Mouse (Mus musculus) MEL (cell line): ENCODE results near the gene Axin2. TPM values are rescaled to one million over a fixed set of nuclear protein-coding genes. Genes with fewer than 3 reads are reported as not detected.

Experiments used
- DNase-seq: peaks from one replicate; pipeline ENCODE4 v3.0.0; 2011; ENCODE audit warnings: low read depth, low spot score
- H3K27ac ChIP-seq: 2 replicates; pipeline ENCODE4 v1.5.1; 2012; ENCODE audit warnings: low read depth, mild to moderate bottlenecking, control low read depth, low read length, moderate library complexity; ENCODE audit not compliant: control insufficient read depth
- H3K27me3 ChIP-seq, 2 experiments: fragments of 150-350 bp in 1 of 2; sonication (generic) in 1 of 2; 2 replicates each; pipeline ENCODE4 v1.6.1; 2012; ENCODE audit warnings: low read length in 2 of 2, mild to moderate bottlenecking in 2 of 2, improper control_type of control experiment in 1 of 2, moderate library complexity in 1 of 2; ENCODE audit not compliant: insufficient read depth in 2 of 2, control insufficient read depth in 1 of 2
- H3K36me3 ChIP-seq, 2 experiments: 2 replicates each; pipeline ENCODE4 v1.6.1; 2012 to 2014; ENCODE audit warnings: low read length in 2 of 2, improper control_type of control experiment in 1 of 2, inconsistent platforms in 1 of 2, mild to moderate bottlenecking in 1 of 2; ENCODE audit not compliant: insufficient read depth in 2 of 2, control insufficient read depth in 1 of 2
- H3K4me1 ChIP-seq, 2 experiments: fragments of 150-350 bp in 1 of 2; sonication (generic) in 1 of 2; 2 replicates each; pipeline ENCODE4 v1.6.1; 2012; ENCODE audit warnings: low read length in 2 of 2, improper control_type of control experiment in 1 of 2, mild to moderate bottlenecking in 1 of 2; ENCODE audit not compliant: insufficient read depth in 2 of 2, control insufficient read depth in 1 of 2
- H3K4me3 ChIP-seq, 2 experiments: fragments of 150-350 bp in 1 of 2; sonication (generic) in 1 of 2; 2 replicates each; pipeline ENCODE4 v1.5.1; 2012; ENCODE audit warnings: low read depth in 2 of 2, low read length in 2 of 2, mild to moderate bottlenecking in 2 of 2, moderate library complexity in 2 of 2, control low read depth in 1 of 2, improper control_type of control experiment in 1 of 2; ENCODE audit not compliant: control insufficient read depth in 1 of 2, insufficient read depth in 1 of 2
- H3K79me2 ChIP-seq: 2 replicates; pipeline ENCODE4 v1.6.1; 2012; ENCODE audit warnings: mild to moderate bottlenecking, low read length, moderate library complexity; ENCODE audit not compliant: control insufficient read depth, poor library complexity, insufficient read depth
- H3K9ac ChIP-seq: 2 replicates; pipeline ENCODE4 v1.6.1; 2012; ENCODE audit warnings: low read depth, mild to moderate bottlenecking, control low read depth, low read length, moderate library complexity; ENCODE audit not compliant: control insufficient read depth, poor library complexity, severe bottlenecking
- H3K9me3 ChIP-seq: fragments of 150-350 bp; sonication (generic); replicated peaks from 2 replicates; pipeline ENCODE4 v1.6.1; 2012; ENCODE audit warnings: mild to moderate bottlenecking, low read length, improper control_type of control experiment, moderate library complexity; ENCODE audit not compliant: insufficient read depth
- BHLHE40 ChIP-seq: IDR thresholded peaks from 2 replicates; pipeline ENCODE4 v1.6.1; 2012; ENCODE audit warnings: low read depth, mild to moderate bottlenecking, inconsistent platforms, low read length, improper control_type of control experiment, borderline replicate concordance
- E2F4 ChIP-seq: IDR thresholded peaks from 2 replicates; pipeline ENCODE4 v1.6.1; 2011; ENCODE audit warnings: low read depth, low read length, improper control_type of control experiment, borderline replicate concordance
- EP300 ChIP-seq, 2 experiments: IDR thresholded peaks; 2 replicates each; pipeline ENCODE4 v1.6.1; 2011; ENCODE audit warnings: improper control_type of control experiment in 2 of 2, low read length in 2 of 2, low read depth in 1 of 2, mild to moderate bottlenecking in 1 of 2
- ETS1 ChIP-seq: IDR thresholded peaks from 2 replicates; pipeline ENCODE4 v1.6.1; 2012; ENCODE audit warnings: low read depth, mild to moderate bottlenecking, inconsistent platforms, low read length, improper control_type of control experiment, moderate library complexity
- GABPA ChIP-seq: IDR thresholded peaks from 2 replicates; pipeline ENCODE4 v1.6.1; 2012; ENCODE audit warnings: low read depth, mild to moderate bottlenecking, inconsistent platforms, low read length, improper control_type of control experiment, moderate library complexity
- GATA1 ChIP-seq: IDR thresholded peaks from 2 replicates; pipeline ENCODE4 v1.6.1; 2011; ENCODE audit warnings: low read depth, low read length, improper control_type of control experiment
- HCFC1 ChIP-seq: IDR thresholded peaks from 2 replicates; pipeline ENCODE4 v1.6.1; 2012; ENCODE audit warnings: low read depth, mild to moderate bottlenecking, inconsistent platforms, low read length, improper control_type of control experiment, moderate library complexity
- JUND ChIP-seq: IDR thresholded peaks from 2 replicates; pipeline ENCODE4 v1.6.1; 2011; ENCODE audit warnings: low read depth, mild to moderate bottlenecking, improper control_type of control experiment, low read length
- KAT2A ChIP-seq: conservative IDR thresholded peaks from 2 replicates; pipeline ENCODE4 v1.6.1; 2012; ENCODE audit warnings: low read depth, low read length, improper control_type of control experiment, inconsistent platforms
- MAFK ChIP-seq: IDR thresholded peaks from 2 replicates; pipeline ENCODE4 v1.6.1; 2011; ENCODE audit warnings: low read depth, mild to moderate bottlenecking, low read length, improper control_type of control experiment, borderline replicate concordance
- MAX ChIP-seq: IDR thresholded peaks from 2 replicates; pipeline ENCODE4 v1.6.1; 2011; ENCODE audit warnings: low read length, improper control_type of control experiment
- MAZ ChIP-seq: IDR thresholded peaks from 2 replicates; pipeline ENCODE4 v1.6.1; 2012; ENCODE audit warnings: low read depth, mild to moderate bottlenecking, inconsistent platforms, low read length, improper control_type of control experiment
- MEF2A ChIP-seq: IDR thresholded peaks from 2 replicates; pipeline ENCODE4 v1.6.1; 2014; ENCODE audit warnings: low read depth, mild to moderate bottlenecking, inconsistent platforms, low read length, improper control_type of control experiment; ENCODE audit not compliant: poor library complexity, insufficient replicate concordance, severe bottlenecking; ENCODE audit errors: extremely low read depth
- MYB ChIP-seq: IDR thresholded peaks from 2 replicates; pipeline ENCODE4 v1.6.1; 2011; ENCODE audit warnings: mild to moderate bottlenecking, low read depth, low read length, improper control_type of control experiment
- NRF1 ChIP-seq: IDR thresholded peaks from 2 replicates; pipeline ENCODE4 v1.6.1; 2014; ENCODE audit warnings: low read depth, mild to moderate bottlenecking, inconsistent platforms, low read length, improper control_type of control experiment, moderate library complexity; ENCODE audit not compliant: poor library complexity, insufficient read depth, severe bottlenecking
- POLR2A ChIP-seq, 2 experiments: IDR thresholded peaks; 2 replicates each; pipeline ENCODE4 v1.6.1; 2011 to 2012; ENCODE audit warnings: low read length in 2 of 2, mild to moderate bottlenecking in 2 of 2, control low read depth in 1 of 2, improper control_type of control experiment in 1 of 2, low read depth in 1 of 2, moderate library complexity in 1 of 2; ENCODE audit not compliant: control insufficient read depth in 1 of 2, insufficient read depth in 1 of 2, poor library complexity in 1 of 2
- POLR2AphosphoS2 ChIP-seq: IDR thresholded peaks from 2 replicates; pipeline ENCODE4 v1.6.1; 2011; ENCODE audit warnings: low read length, improper control_type of control experiment
- POLR2AphosphoS5 ChIP-seq: IDR thresholded peaks from 2 replicates; pipeline ENCODE4 v1.6.1; 2012; ENCODE audit warnings: low read depth, borderline replicate concordance, mild to moderate bottlenecking, inconsistent platforms, low read length, moderate library complexity, mixed read lengths
- RAD21 ChIP-seq: IDR thresholded peaks from 2 replicates; pipeline ENCODE4 v1.6.1; 2011; ENCODE audit warnings: mild to moderate bottlenecking, low read depth, low read length, improper control_type of control experiment
- RCOR1 ChIP-seq: IDR thresholded peaks from 2 replicates; pipeline ENCODE4 v1.6.1; 2012; ENCODE audit warnings: low read depth, mild to moderate bottlenecking, inconsistent platforms, low read length, improper control_type of control experiment
- SIN3A ChIP-seq: IDR thresholded peaks from 2 replicates; pipeline ENCODE4 v1.6.1; 2012; ENCODE audit warnings: low read length, improper control_type of control experiment, inconsistent platforms
- TAL1 ChIP-seq: IDR thresholded peaks from 2 replicates; pipeline ENCODE4 v1.6.1; 2012; ENCODE audit warnings: mild to moderate bottlenecking, inconsistent platforms, low read length, moderate library complexity, mixed read lengths
- TCF12 ChIP-seq: IDR thresholded peaks from 2 replicates; pipeline ENCODE4 v1.6.1; 2014; ENCODE audit warnings: low read depth, mild to moderate bottlenecking, inconsistent platforms, low read length, improper control_type of control experiment, moderate library complexity
- UBTF ChIP-seq: IDR thresholded peaks from 2 replicates; pipeline ENCODE4 v1.6.1; 2012; ENCODE audit warnings: low read depth, mild to moderate bottlenecking, inconsistent platforms, low read length, improper control_type of control experiment, moderate library complexity, borderline replicate concordance; ENCODE audit not compliant: insufficient read depth
- USF2 ChIP-seq, 2 experiments: IDR thresholded peaks; 2 replicates each; pipeline ENCODE4 v1.6.1; 2011 to 2012; ENCODE audit warnings: improper control_type of control experiment in 2 of 2, low read length in 2 of 2, borderline replicate concordance in 1 of 2, inconsistent platforms in 1 of 2, low read depth in 1 of 2, mild to moderate bottlenecking in 1 of 2; ENCODE audit not compliant: insufficient read depth in 1 of 2
- ZC3H11A ChIP-seq: IDR thresholded peaks from 2 replicates; pipeline ENCODE4 v1.6.1; 2012; ENCODE audit warnings: low read depth, mild to moderate bottlenecking, inconsistent platforms, low read length, improper control_type of control experiment
- ZKSCAN1 ChIP-seq: IDR thresholded peaks from 2 replicates; pipeline ENCODE4 v1.6.1; 2012; ENCODE audit warnings: low read depth, mild to moderate bottlenecking, inconsistent platforms, low read length, improper control_type of control experiment, moderate library complexity
- ZNF384 ChIP-seq: IDR thresholded peaks from 2 replicates; pipeline ENCODE4 v1.6.1; 2012; ENCODE audit warnings: low read depth, mild to moderate bottlenecking, inconsistent platforms, low read length, improper control_type of control experiment
- polyA plus RNA-seq, 2 experiments: library from polyadenylated mRNA; stranded (reverse) in 1 of 2; unstranded in 1 of 2; fragments of >175 nt in 1 of 2; fragments of >200 nt in 1 of 2; gene quantifications; 2 replicates each; pipeline versions ENCODE4 v1.2.1 to v1.2.4; 2012; ENCODE audit warnings: low replicate concordance in 2 of 2, low read depth in 1 of 2; ENCODE audit not compliant: insufficient read length in 2 of 2, insufficient read depth in 1 of 2, missing spikeins in 1 of 2
- total RNA-seq: library from RNA; depleted of rRNA; stranded (reverse); fragments of 300-350 nt; gene quantifications from 2 replicates; pipeline ENCODE4 v1.2.3, GENCODE M21; 2012

Gene Axin2
- total and polyA plus RNA-seq, 3 experiments, result not detected

DNA sequence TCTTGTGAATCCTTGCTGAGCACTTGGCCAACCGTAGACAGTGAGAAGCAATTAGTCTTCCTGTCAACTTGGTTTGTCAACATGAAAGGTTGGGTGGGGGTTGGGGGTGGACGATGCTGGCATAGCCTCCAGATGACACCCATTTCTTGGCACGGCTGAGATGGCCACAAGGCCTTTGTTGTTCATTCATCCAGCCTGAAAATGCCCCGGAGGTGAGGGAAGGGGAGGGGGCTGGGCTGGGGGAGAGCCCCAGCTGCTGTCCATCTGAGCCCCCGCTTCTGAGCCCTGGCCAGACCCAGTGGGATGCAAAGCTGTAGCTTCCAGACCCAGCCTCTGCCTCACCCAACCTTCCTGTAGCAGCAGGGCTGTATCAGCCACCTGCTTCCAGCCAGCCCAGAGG lies 38.2 kb downstream of the Axin2 start:
- Histone ChIP-seq H3K36me3 (no peaks in the 10 kb centered on the region), H3K27ac (no peak overlapping the region), H3K9ac (no peak overlapping the region), H3K9me3 (no peaks in the 10 kb centered on the region), H3K4me1 (no peaks in the 10 kb centered on the region), H3K4me3 (no peak overlapping the region), H3K27me3 (no peaks in the 10 kb centered on the region; a peak in 1 of 4 replicates), H3K79me2 (no peaks in the 10 kb centered on the region)
- TF ChIP-seq KAT2A (no peak), MAZ (no peak), TAL1 (no peak), MEF2A (no peak), ZNF384 (no peak), NRF1 (no peak), POLR2A (IDR thresholded peaks at IDR 0.05; ENCODE audit: control insufficient read depth in 1 of 2, insufficient read depth in 1 of 2, low read depth in 1 of 2, low read length in 2 of 2, poor library complexity in 1 of 2) (no peak), MAX (no peak), GATA1 (no peak), EP300 (IDR thresholded peaks at IDR 0.05; ENCODE audit: low read depth in 1 of 2, low read length in 2 of 2) (no peak), SIN3A (no peak), BHLHE40 (no peak), GABPA (no peak), ETS1 (no peak), POLR2AphosphoS5 (no peak), MYB (no peak), TCF12 (no peak), POLR2AphosphoS2 (no peak)
- no peak for DNase-seq

DNA sequence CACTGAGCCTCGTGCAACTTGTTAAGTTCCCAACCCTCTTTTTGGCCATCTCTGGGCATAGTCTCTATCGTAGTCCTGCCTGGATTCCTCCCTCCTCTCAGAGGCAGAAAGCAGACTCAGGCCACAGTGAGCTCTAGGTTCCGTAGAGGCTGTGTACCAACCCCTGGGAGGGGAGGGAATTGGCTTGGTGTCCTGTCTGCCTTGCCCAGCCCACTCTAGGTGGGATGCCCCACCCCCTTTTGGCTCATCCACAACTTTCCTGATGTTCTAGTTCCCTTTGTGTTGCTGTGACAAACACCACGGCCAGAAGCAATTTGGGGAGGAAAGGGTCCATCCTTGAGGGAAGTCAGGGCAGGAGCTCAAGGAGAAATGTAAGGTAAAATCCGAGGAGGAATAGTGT lies 39.0 kb downstream of the Axin2 start:
- TF ChIP-seq ZC3H11A, result no peak
- TF ChIP-seq HCFC1, result no peak
- TF ChIP-seq USF2 (IDR thresholded peaks at IDR 0.05; ENCODE audit: borderline replicate concordance in 1 of 2, insufficient read depth in 1 of 2, low read depth in 1 of 2, low read length in 2 of 2), result no peak
- no peak for TF ChIP-seq RAD21
- TF ChIP-seq RCOR1, result no peak
- TF ChIP-seq TAL1, result no peak
- no peak for TF ChIP-seq EP300 (IDR thresholded peaks at IDR 0.05; ENCODE audit: low read depth in 1 of 2, low read length in 2 of 2)
- TF ChIP-seq E2F4, result no peak
- TF ChIP-seq UBTF, result no peak
- no peak for TF ChIP-seq MYB
- no peak for TF ChIP-seq ZKSCAN1
- TF ChIP-seq MAFK, result no peak
- TF ChIP-seq JUND, result no peak
- Histone ChIP-seq H3K79me2 (no peaks in the 10 kb centered on the region), H3K36me3 (no peaks in the 10 kb centered on the region), H3K27me3 (no peaks in the 10 kb centered on the region; a peak in 1 of 4 replicates), H3K4me3 (no peak overlapping the region), H3K9ac (no peak overlapping the region), H3K4me1 (no peaks in the 10 kb centered on the region), H3K9me3 (no peaks in the 10 kb centered on the region), H3K27ac (no peak overlapping the region)
- no peak for DNase-seq
